Mouse (Mus musculus) neural tube, embryonic 11.5 days (tissue): ENCODE data around the gene Gsx1. TPM values are rescaled to one million over a fixed set of nuclear protein-coding genes. Genes with fewer than 3 reads are reported as not detected.

ENCODE experiments used
- ATAC-seq: fragments of 200-750 bp; cut with Nextera tagmentation; 2 replicates; pipeline ENCODE4 v1.8.0; 2017; ENCODE audit warnings: moderate number of reproducible peaks, mild to moderate bottlenecking, moderate TSS enrichment, moderate library complexity; ENCODE audit not compliant: insufficient read depth, low FRiP score, low TSS enrichment
- DNase-seq: peaks from one replicate; pipeline ENCODE4 v3.0.0-alpha.2; 2015; ENCODE audit warnings: low spot score
- H3K27ac ChIP-seq: fragments of 300-500 bp; sonication (generic); 2 replicates; pipeline ENCODE4 v1.5.1; 2014; ENCODE audit warnings: low read depth, mild to moderate bottlenecking, low read length
- H3K27me3 ChIP-seq: fragments of 300-500 bp; sonication (generic); 2 replicates; pipeline ENCODE4 v1.6.1; 2014; ENCODE audit warnings: mild to moderate bottlenecking, low read length, mixed read lengths; ENCODE audit not compliant: control insufficient read depth, insufficient read depth
- H3K36me3 ChIP-seq: fragments of 300-500 bp; sonication (generic); 2 replicates; pipeline ENCODE4 v1.6.1; 2014; ENCODE audit warnings: mild to moderate bottlenecking, low read length, moderate library complexity, mixed read lengths; ENCODE audit not compliant: control insufficient read depth, insufficient read depth
- H3K4me1 ChIP-seq: fragments of 300-500 bp; sonication (generic); 2 replicates; pipeline ENCODE4 v1.6.1; 2014; ENCODE audit warnings: low read length, mixed read lengths; ENCODE audit not compliant: control insufficient read depth, insufficient read depth
- H3K4me2 ChIP-seq: fragments of 300-500 bp; sonication (generic); 2 replicates; pipeline ENCODE4 v1.6.1; 2014; ENCODE audit warnings: low read depth, mild to moderate bottlenecking, moderate library complexity
- H3K4me3 ChIP-seq: fragments of 300-500 bp; sonication (generic); 2 replicates; pipeline ENCODE4 v1.5.1; 2014; ENCODE audit warnings: low read depth, low read length
- H3K9ac ChIP-seq: fragments of 300-500 bp; sonication (generic); 2 replicates; pipeline ENCODE4 v1.6.1; 2014; ENCODE audit warnings: mild to moderate bottlenecking, low read length
- H3K9me3 ChIP-seq: fragments of 300-500 bp; sonication (generic); 2 replicates; pipeline ENCODE4 v1.6.1; 2016; ENCODE audit warnings: low read length; ENCODE audit not compliant: control insufficient read depth
- WGBS: fragments of 180-500 bp; shearing (Covaris S2); extraction: QIAGEN DNeasy Blood & Tissue Kit; methylation state at CpG from one replicate; pipeline ENCODE4 v1.1.7; 2014; 5-methylcytosine and 5-hydroxymethylcytosine counted together
- polyA plus RNA-seq: library from polyadenylated mRNA; unstranded; fragments of >200 nt; fragmentation: Nextera tagmentation; extraction: Ambion mirVana; gene quantifications from 2 replicates; pipeline ENCODE4 v1.2.1, GENCODE M21; 2014

Gsx1 gene
- polyA plus RNA-seq, 1 experiment from 2014 or later: 11.3 TPM

DNA sequence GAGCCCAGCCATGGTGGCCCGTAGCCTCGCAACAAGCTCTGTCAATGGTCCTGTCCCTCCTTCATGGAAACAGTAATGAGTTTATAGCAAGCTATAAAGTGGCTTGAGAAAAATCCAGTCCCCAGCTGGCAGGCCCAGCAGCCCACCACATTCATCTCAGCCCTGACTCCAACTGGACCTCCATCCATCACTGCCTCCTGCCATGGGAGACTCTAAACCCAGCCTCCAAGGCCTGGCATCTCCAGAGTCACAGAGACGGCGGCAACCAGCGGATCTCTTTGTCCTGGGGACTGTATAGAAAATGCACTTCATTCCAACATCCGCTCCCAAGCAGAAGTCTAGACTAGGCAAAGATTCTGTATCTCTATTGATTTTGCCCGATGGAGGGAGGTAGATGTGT lies 18.4 kb upstream of the Gsx1 start:
- DNase-seq (peak; percentile 45), ATAC-seq (peak; percentile 60)
- no peaks in the 10 kb centered on the region for H3K4me1 ChIP-seq
- H3K27me3 ChIP-seq: no peaks in the 10 kb centered on the region
- H3K4me2 ChIP-seq: no peak overlapping the region
- no peaks in the 10 kb centered on the region for H3K9me3 ChIP-seq
- no peak overlapping the region for H3K4me3 ChIP-seq
- no peak overlapping the region for H3K27ac ChIP-seq
- 34% methylated on average over 7 of the region's 7 CpGs for WGBS
- no peaks in the 10 kb centered on the region for H3K36me3 ChIP-seq
- H3K9ac ChIP-seq: no peak overlapping the region

DNA sequence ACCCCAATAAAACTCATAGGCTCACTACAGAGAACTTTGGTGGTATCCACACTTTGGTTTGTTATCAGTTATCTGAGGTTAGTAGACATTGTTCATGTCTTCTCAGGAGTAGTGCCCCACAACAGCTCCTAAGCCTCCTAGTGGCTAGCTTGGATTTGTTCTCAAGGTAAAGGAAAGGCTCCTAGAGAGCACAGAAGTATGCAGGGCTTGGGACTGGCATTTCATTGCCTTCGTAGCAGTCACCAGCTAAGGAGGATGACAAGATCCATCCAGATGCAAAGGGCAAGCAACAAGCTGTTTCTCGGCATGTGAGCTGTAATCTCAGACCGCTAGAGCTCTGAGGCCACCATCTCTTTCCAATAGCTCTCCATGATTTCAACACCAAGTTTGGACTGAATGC lies 14.4 kb upstream of the Gsx1 start:
- Histone ChIP-seq H3K36me3 (no peaks in the 10 kb centered on the region), H3K27me3 (no peaks in the 10 kb centered on the region), H3K4me3 (no peak overlapping the region), H3K9me3 (no peaks in the 10 kb centered on the region), H3K4me2 (no peak overlapping the region), H3K4me1 (no peaks in the 10 kb centered on the region), H3K9ac (no peak overlapping the region), H3K27ac (no peak overlapping the region)
- DNase-seq (no peak), ATAC-seq (no peak)
- WGBS: 87% methylated on average over 3 of the region's 3 CpGs

DNA sequence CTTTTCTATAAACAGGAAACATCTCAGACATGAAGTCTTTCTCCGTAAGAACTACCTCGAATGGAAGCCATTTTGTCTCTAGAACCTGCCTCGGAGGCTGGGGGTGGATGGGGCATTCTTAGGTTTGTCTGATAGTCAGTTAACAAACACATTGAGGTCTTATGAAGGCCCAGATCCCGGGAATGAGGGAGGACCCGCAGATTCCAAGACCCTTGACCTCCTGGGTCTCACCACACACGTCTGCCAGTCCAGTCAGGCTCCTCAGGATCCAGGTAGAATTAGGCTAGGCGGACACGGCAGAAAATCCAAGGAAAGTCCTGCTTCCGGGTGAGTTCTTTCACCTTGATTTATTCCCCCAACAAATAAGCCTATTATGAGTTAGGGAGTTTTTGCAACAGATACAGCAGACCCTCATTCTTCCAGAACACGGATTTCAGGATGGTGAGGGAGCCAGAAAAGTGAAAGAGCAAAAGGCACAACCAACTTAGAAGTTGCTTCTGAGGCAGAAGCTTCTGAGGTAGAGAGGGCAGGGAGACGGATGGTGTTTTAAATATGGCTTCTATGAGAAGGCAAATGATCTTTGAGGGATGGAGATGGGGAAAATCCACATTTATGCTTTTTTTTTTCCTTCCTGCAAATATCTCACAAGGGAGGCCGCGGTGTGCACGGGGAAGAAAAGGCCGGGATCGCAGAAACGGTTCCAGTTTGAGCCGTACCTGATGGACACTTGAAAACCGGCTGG lies 3.2 kb upstream of the Gsx1 start:
- ATAC-seq (no peak), DNase-seq (peak; percentile 19)
- Histone ChIP-seq H3K4me1 (peaks cover 11% of the 10 kb centered on the region), H3K4me3 (peak overlapping the region; percentile 15; the same call in 1 of the 2 replicates), H3K9ac (no peak overlapping the region), H3K36me3 (no peaks in the 10 kb centered on the region), H3K4me2 (peak overlapping the region; percentile 45), H3K27ac (no peak overlapping the region), H3K9me3 (no peaks in the 10 kb centered on the region; the same call in 1 of the 2 replicates), H3K27me3 (peaks cover 54% of the 10 kb centered on the region)
- 10% methylated on average over 17 of the region's 19 CpGs for WGBS

DNA sequence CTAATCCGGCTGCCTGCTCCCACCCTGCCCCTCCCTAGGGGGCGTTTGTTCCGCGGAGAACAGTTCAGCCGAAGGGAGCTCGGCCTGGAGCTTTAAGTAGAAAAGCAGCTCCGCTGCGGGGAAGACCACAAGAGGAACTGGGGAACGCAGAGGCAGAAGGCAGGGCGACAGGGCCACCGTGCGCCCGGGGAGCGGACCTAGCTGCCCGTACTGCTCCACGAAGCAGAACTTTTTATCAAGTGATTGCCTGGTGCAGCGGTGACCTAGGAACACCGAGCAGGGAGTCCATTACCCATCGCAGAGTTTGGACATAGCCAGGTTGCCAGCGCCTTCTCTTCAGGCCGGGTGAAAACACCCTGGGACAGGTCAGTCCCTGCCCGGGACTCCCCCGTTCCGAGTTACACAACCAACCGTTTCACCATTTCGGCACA lies 2.5 kb upstream of the Gsx1 start:
- peak; percentile 63 for DNase-seq
- Histone ChIP-seq H3K9ac (no peak overlapping the region), H3K27me3 (peaks cover 61% of the 10 kb centered on the region), H3K27ac (0 out of 2 replicates have a peak overlapping the region, but pooled peaks have one; percentile 31), H3K4me2 (peak overlapping the region; percentile 45), H3K4me3 (peak overlapping the region; percentile 15), H3K9me3 (no peaks in the 10 kb centered on the region; the same call in 1 of the 2 replicates), H3K36me3 (no peaks in the 10 kb centered on the region), H3K4me1 (peaks cover 11% of the 10 kb centered on the region)
- peak; percentile 20; the same call in 1 of the 2 replicates for ATAC-seq
- WGBS: under 1% methylated on average over 26 of the region's 26 CpGs

DNA sequence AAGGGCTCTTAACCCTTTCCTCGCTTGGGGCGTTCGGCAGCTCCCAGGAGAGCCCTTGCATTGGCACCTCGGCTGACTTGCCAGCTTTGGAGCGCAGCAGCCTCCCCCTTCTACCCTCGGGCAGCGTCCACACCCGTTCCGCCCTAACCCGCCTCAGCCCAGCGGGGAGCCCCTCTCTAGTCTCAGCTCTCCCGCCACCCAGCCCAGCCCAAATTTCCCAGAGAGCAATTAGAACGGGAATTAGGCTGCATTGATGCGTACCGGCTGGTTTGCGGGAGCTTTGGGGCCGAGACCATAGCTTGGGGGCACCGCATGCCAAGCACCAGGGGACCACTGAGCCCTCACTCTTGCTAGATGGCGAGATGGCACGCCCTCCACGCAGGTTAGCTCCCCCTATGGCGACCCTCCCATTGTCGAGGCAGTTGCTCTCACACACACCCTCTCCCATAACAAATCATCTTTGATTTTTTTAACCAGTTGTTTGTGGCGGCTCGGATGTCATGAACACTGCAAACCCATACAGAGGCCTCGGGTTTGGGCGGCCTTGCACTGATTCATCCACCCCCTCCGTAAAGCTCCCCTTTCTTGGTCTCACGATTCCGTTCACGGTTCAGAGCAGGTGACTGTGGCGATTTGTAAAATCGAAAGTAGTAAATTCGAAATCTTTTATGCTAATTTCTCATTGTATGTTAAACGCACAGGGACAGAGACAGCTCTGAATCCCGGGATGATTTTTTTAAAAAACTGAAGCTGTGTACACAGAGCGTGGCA lies 1.5 kb upstream of the Gsx1 start:
- Histone ChIP-seq H3K9me3 (no peaks in the 10 kb centered on the region; the same call in 1 of the 2 replicates), H3K4me2 (peak overlapping the region; percentile 45), H3K4me3 (peak overlapping the region; percentile 15), H3K4me1 (peaks cover 11% of the 10 kb centered on the region), H3K27ac (no peak overlapping the region), H3K9ac (no peak overlapping the region), H3K27me3 (peaks cover 71% of the 10 kb centered on the region), H3K36me3 (no peaks in the 10 kb centered on the region)
- ATAC-seq (peak; percentile 63), DNase-seq (peak; percentile 69)
- WGBS: under 1% methylated on average over 37 of the region's 37 CpGs

DNA sequence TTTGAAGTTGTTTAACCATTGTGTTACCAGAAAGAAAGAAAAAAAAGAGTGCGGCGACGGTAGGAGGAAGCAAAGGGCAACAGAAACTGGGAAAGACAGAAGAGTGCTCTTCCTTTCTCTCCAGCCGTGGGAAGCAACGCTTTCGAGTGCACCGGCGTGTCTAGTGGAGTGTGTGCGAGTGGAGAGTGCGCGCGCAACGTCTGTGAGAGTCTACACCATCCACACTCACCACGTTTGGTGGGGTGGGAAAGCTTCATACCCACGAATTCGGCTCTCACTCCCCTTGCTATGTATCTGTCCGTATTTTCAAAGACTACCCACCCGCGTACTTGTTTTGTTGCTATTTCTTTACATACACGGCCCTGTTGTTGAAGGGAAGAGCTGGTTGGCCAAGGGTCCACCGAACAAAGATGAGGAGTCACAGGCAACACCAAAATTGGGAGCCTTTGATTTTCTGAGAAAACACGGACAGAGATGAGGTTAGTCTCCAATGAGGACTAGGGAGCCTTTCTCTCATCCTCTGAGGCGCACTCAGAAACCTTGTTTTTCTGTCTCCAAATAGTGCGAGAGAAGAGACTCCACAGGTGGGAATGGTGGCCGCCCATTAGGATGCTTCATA lies 835 bp upstream of the Gsx1 start:
- Histone ChIP-seq H3K27me3 (peaks cover 78% of the 10 kb centered on the region), H3K4me2 (peak overlapping the region; percentile 45), H3K9me3 (no peaks in the 10 kb centered on the region; the same call in 1 of the 2 replicates), H3K4me3 (peak overlapping the region; percentile 48), H3K27ac (no peak overlapping the region), H3K36me3 (no peaks in the 10 kb centered on the region), H3K4me1 (peaks cover 11% of the 10 kb centered on the region), H3K9ac (no peak overlapping the region)
- WGBS: under 1% methylated on average over 25 of the region's 25 CpGs
- peak; percentile 47 for DNase-seq
- no peak for ATAC-seq

DNA sequence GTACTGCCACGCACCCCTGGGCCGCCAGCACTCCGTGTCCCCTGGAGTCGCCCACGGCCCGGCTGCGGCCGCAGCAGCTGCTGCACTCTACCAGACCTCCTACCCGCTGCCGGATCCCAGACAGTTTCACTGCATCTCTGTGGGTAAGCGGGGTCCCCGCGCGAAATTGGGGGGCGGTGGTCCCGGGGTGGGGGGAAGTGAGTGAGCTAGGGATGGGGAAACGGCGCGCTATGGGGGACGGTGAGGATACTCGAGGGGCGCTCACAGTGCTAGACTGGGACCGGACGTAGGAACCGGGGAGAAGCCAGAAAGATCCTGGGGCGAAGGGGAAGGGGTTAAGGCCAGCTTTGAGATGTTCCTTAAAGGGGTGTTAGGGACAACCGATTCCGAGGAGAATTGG lies 660 bp downstream of the Gsx1 start:
- Histone ChIP-seq H3K27me3 (peaks cover 90% of the 10 kb centered on the region), H3K9ac (peak overlapping the region; percentile 62), H3K9me3 (no peaks in the 10 kb centered on the region), H3K4me1 (peaks cover 11% of the 10 kb centered on the region), H3K4me3 (peak overlapping the region; percentile 48), H3K27ac (no peak overlapping the region), H3K36me3 (no peaks in the 10 kb centered on the region), H3K4me2 (peak overlapping the region; percentile 45)
- peak; percentile 34 for DNase-seq
- no peak; the same call in 1 of the 2 replicates for ATAC-seq
- 1% methylated on average over 28 of the region's 28 CpGs for WGBS

DNA sequence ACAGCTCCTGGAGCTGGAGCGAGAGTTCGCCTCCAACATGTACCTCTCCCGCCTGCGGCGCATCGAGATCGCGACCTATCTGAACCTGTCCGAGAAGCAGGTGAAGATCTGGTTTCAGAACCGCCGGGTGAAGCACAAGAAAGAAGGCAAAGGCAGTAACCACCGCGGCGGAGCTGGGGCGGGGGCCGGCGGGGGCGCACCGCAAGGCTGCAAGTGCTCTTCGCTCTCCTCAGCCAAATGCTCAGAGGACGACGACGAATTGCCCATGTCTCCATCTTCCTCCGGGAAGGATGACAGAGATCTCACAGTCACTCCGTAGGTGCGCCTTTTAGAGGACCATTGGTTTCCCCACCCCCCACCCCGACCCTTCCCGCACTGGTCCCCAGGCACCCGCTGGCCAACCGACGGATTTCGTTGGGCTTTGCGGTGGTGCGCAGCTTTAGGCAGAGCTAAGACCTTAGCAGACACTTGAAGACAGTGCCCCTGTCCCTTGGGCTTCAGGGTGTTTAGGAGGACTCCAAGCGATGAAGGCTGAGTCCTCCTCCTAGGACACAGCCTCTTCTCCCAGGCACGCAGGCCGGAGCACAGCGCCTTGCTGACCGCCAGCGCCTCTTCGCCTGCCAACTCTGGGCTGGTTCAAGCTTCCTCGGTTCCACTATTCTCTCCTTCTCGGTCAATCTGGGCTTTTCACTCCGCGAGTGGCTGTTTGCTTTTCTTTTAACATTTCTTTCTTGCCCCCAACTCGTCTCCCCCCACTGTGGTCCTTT lies 1.5 kb downstream of the Gsx1 start:
- Histone ChIP-seq H3K27ac (no peak overlapping the region), H3K9ac (peak overlapping the region; percentile 26), H3K4me2 (peak overlapping the region; percentile 45), H3K4me3 (peak overlapping the region; percentile 48), H3K4me1 (peaks cover 11% of the 10 kb centered on the region), H3K36me3 (no peaks in the 10 kb centered on the region), H3K9me3 (no peaks in the 10 kb centered on the region), H3K27me3 (peaks cover 92% of the 10 kb centered on the region)
- ATAC-seq (no peak), DNase-seq (peak; percentile 39)
- WGBS: 1% methylated on average over 44 of the region's 46 CpGs
